Comparison of ENCODE assay signal across 28 mouse cellular contexts in the genomic region with DNA sequence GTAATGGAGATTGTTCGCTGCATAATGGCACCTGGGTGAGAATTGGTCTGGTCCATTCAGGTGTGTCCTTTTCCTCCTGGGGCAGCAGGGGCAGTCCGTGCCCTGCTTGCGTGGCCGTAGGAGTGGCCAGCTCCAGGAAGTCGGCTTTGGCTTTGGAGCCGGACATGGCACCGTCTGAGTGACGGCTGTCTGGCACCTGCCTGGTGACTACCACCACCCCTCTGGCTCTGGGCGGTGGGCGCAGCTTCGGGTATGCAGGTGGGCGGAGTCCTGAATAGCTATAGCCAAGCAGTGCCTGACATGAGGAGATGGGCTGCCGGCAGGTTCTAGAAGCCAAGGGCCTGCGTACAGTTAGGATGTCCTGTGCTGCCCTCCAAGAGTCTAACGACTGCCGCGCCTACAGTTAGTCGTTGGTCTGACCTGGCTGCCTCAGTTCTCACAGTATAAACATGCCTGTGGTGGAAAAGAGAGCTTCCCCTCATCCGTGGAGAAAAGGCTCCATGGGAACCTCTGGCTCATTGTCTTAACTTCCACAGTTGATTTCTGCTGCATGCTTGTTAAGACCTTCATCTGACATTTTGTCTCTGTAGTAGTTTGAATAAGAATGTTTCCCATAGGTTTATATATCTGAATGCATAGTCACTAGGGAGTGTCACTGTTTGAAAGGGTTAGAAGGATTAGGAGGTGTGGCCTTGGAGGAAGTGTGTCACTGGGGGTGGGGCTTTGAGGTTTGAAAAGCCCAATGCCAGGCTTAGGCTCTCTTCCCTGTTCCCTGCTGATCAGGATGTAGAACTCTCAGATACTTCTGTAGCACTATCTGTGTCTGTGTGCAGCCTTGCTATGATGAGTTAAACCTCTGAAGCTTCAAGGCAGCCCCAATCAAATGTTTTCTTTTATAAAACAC. TPM values are rescaled to one million over a fixed set of nuclear protein-coding genes. Genes with fewer than 3 reads are reported as not detected.
DNase-seq lines count a peak whose midpoint lies in the region; ATAC-seq and TF ChIP-seq lines count a peak whose summit lies in the region.
"Had no signal": no experiment of that assay in that cellular context is flagged by ENCODE, and none has a peak within 500 bp of the region (broad histone marks: within the 10 kb centered on the region; RNA-seq: fewer than 3 reads in every experiment).

No protein-coding gene starts in this region.

- no peak overlapping the region for H3K9ac ChIP-seq in kidney, postnatal 0 days (ENCODE audit: low read depth, low read length)
- no peak overlapping the region for H3K9ac ChIP-seq in kidney, embryonic 14.5 days (ENCODE audit: low read depth, low read length)
- 0 out of 2 replicates have a peak overlapping the region, but pooled peaks have one; percentile 43 for H3K9ac ChIP-seq in ES-E14 (ENCODE audit: insufficient read depth, low read depth, low read length, poor library complexity, severe bottlenecking)
- no peak overlapping the region for H3K9ac ChIP-seq in liver, embryonic 14.5 days (replicated peaks)
- H3K9ac ChIP-seq in forebrain, embryonic 14.5 days (ENCODE audit: low read length): no peak overlapping the region
- H3K9ac ChIP-seq: forebrain, embryonic 13.5 days; limb, embryonic 13.5 days; lung, embryonic 14.5 days; midbrain, embryonic 15.5 days; neural tube, embryonic 13.5 days had no signal

- no peak for DNase-seq in kidney, postnatal 0 days (ENCODE audit: low spot score)
- DNase-seq in B cell, adult 2 months: peak; percentile 6 to 14
- DNase-seq in ES-E14 (ENCODE audit: low read depth, low spot score): no peak
- no peak for DNase-seq in liver, embryonic 14.5 days (ENCODE audit: low read depth in 3 of 3, low spot score in 3 of 3)
- DNase-seq in left cerebral cortex, postnatal 36 days (ENCODE audit: low spot score in 2 of 2): no peak
- no peak for DNase-seq in forebrain, embryonic 14.5 days (ENCODE audit: low spot score)
- no peak for DNase-seq in left cerebral cortex, postnatal 25 days (ENCODE audit: low spot score in 2 of 2)
- DNase-seq: adrenal gland, postnatal 10 days; cerebellum, adult 18-20 months; cerebellum, postnatal 25 days; kidney, adult 9 months; layer of hippocampus, postnatal 36 days; lung, embryonic 14.5 days; retina, postnatal 1 day; right cerebral cortex, postnatal 25 days; spleen, adult 18-20 months had no signal

- TF ChIP-seq CTCF in kidney, postnatal 0 days (IDR thresholded peaks at IDR 0.05; ENCODE audit: low read depth): no peak
- TF ChIP-seq CTCF in liver, embryonic 14.5 days (IDR thresholded peaks at IDR 0.05; ENCODE audit: low read depth): no peak

- no peak overlapping the region for H3K4me2 ChIP-seq in kidney, postnatal 0 days (ENCODE audit: low read length)
- no peak overlapping the region for H3K4me2 ChIP-seq in kidney, embryonic 14.5 days (replicated peaks; ENCODE audit: low read depth, low read length)
- H3K4me2 ChIP-seq in liver, embryonic 14.5 days (ENCODE audit: low read depth): no peak overlapping the region
- no peak overlapping the region for H3K4me2 ChIP-seq in forebrain, embryonic 14.5 days (ENCODE audit: low read length)
- H3K4me2 ChIP-seq: forebrain, embryonic 13.5 days; limb, embryonic 13.5 days; lung, embryonic 14.5 days; midbrain, embryonic 15.5 days; neural tube, embryonic 13.5 days had no signal

- ATAC-seq in kidney, postnatal 0 days (replicated peaks; ENCODE audit: low FRiP score, low read depth): 0 out of 2 replicates have a peak, but pooled peaks have one; percentile 46
- no peak for ATAC-seq in kidney, embryonic 14.5 days (ENCODE audit: low FRiP score, low TSS enrichment)
- ATAC-seq in liver, embryonic 14.5 days (ENCODE audit: insufficient read depth): peak; percentile 57; the same call in 1 of the 2 replicates
- ATAC-seq in forebrain, embryonic 14.5 days: no peak
- ATAC-seq: activated CD4-positive, CD25-positive, alpha-beta regulatory T cell, adult 4 months; forebrain, embryonic 13.5 days; hindbrain, embryonic 16.5 days; intestine, embryonic 16.5 days; midbrain, embryonic 15.5 days; Patski had no signal

- no peak overlapping the region for H3K4me3 ChIP-seq in kidney, postnatal 0 days (replicated peaks; ENCODE audit: low read depth, low read length)
- no peak overlapping the region for H3K4me3 ChIP-seq in kidney, embryonic 14.5 days (ENCODE audit: low read length)
- H3K4me3 ChIP-seq in ES-E14 (ENCODE audit: insufficient read depth in 1 of 2, low read depth in 1 of 2, low read length in 2 of 2, poor library complexity in 1 of 2, severe bottlenecking in 1 of 2): peak overlapping the region; percentile 26 to 68
- H3K4me3 ChIP-seq in liver, embryonic 14.5 days (ENCODE audit: insufficient read depth in 1 of 2, low read depth in 2 of 2, low read length in 2 of 2): no peak overlapping the region
- no peak overlapping the region for H3K4me3 ChIP-seq in forebrain, embryonic 14.5 days (ENCODE audit: low read depth, low read length)
- H3K4me3 ChIP-seq: forebrain, embryonic 13.5 days; heart, embryonic 10.5 days; hindbrain, embryonic 10.5 days; layer of hippocampus, adult 2 months; limb, embryonic 13.5 days; midbrain, embryonic 15.5 days; neural tube, embryonic 13.5 days had no signal

- no peaks in the 10 kb centered on the region for H3K27me3 ChIP-seq in kidney, postnatal 0 days (ENCODE audit: insufficient read depth, low read length)
- H3K27me3 ChIP-seq in kidney, embryonic 14.5 days (ENCODE audit: control insufficient read depth, insufficient read depth, low read length): no peaks in the 10 kb centered on the region
- no peaks in the 10 kb centered on the region for H3K27me3 ChIP-seq in liver, embryonic 14.5 days (ENCODE audit: control insufficient read depth, insufficient read depth, low read length)
- H3K27me3 ChIP-seq in forebrain, embryonic 14.5 days (replicated peaks; ENCODE audit: control insufficient read depth, insufficient read depth, low read length): no peaks in the 10 kb centered on the region
- H3K27me3 ChIP-seq: forebrain, embryonic 13.5 days; limb, embryonic 13.5 days; midbrain, embryonic 15.5 days; neural tube, embryonic 13.5 days; Patski had no signal

- H3K9me3 ChIP-seq in kidney, postnatal 0 days (replicated peaks; ENCODE audit: low read length): no peaks in the 10 kb centered on the region
- H3K9me3 ChIP-seq in kidney, embryonic 14.5 days (ENCODE audit: control insufficient read depth, low read length): no peaks in the 10 kb centered on the region
- H3K9me3 ChIP-seq in ES-E14 (ENCODE audit: control insufficient read depth, insufficient read depth, low read depth, low read length): no peaks in the 10 kb centered on the region
- H3K9me3 ChIP-seq in liver, embryonic 14.5 days (ENCODE audit: control insufficient read depth, low read length): no peaks in the 10 kb centered on the region
- H3K9me3 ChIP-seq in forebrain, embryonic 14.5 days (replicated peaks; ENCODE audit: control insufficient read depth, low read length): no peaks in the 10 kb centered on the region
- H3K9me3 ChIP-seq: forebrain, embryonic 13.5 days; heart, embryonic 10.5 days; hindbrain, embryonic 10.5 days; limb, embryonic 13.5 days; midbrain, embryonic 15.5 days; neural tube, embryonic 13.5 days had no signal

- in situ Hi-C loops in ES-E14 (cut with MboI; ENCODE audit: low sequenced_read_pairs in 2 of 2, unreplicated experiment in 2 of 2): no loop called here

- no peaks in the 10 kb centered on the region for H3K4me1 ChIP-seq in kidney, postnatal 0 days (replicated peaks; ENCODE audit: insufficient read depth, low read length)
- no peaks in the 10 kb centered on the region for H3K4me1 ChIP-seq in kidney, embryonic 14.5 days (ENCODE audit: control insufficient read depth, insufficient read depth, low read length)
- H3K4me1 ChIP-seq in ES-E14 (ENCODE audit: control insufficient read depth in 2 of 2, insufficient read depth in 2 of 2, low read length in 2 of 2, poor library complexity in 1 of 2): peaks cover 4 to 12% of the 10 kb centered on the region in 2 experiments; a peak in 2 of 4 replicates
- H3K4me1 ChIP-seq in liver, embryonic 14.5 days (replicated peaks; ENCODE audit: control insufficient read depth in 2 of 2, insufficient read depth in 2 of 2, low read length in 1 of 2): 0 out of 4 replicates have a peak, but pooled peaks cover 0 to 2% of the 10 kb centered on the region in 2 experiments
- H3K4me1 ChIP-seq in forebrain, embryonic 14.5 days (ENCODE audit: control insufficient read depth, insufficient read depth, low read length): no peaks in the 10 kb centered on the region
- H3K4me1 ChIP-seq: forebrain, embryonic 13.5 days; heart, embryonic 10.5 days; hindbrain, embryonic 10.5 days; limb, embryonic 13.5 days; midbrain, embryonic 15.5 days; neural tube, embryonic 13.5 days had no signal

- intact Hi-C loops in left cerebral cortex, postnatal 36 days (cut with DNase I): no loop called here
- intact Hi-C loops in left cerebral cortex, postnatal 25 days (cut with DNase I): no loop called here

- H3K27ac ChIP-seq in kidney, postnatal 0 days: no peak overlapping the region
- H3K27ac ChIP-seq in kidney, embryonic 14.5 days (ENCODE audit: low read depth, low read length): no peak overlapping the region
- no peak overlapping the region for H3K27ac ChIP-seq in ES-E14 (ENCODE audit: insufficient read depth, low read depth, low read length, poor library complexity, severe bottlenecking)
- H3K27ac ChIP-seq in liver, embryonic 14.5 days: no peak overlapping the region
- H3K27ac ChIP-seq in forebrain, embryonic 14.5 days (ENCODE audit: low read depth, low read length): no peak overlapping the region
- H3K27ac ChIP-seq: forebrain, embryonic 13.5 days; heart, embryonic 10.5 days; hindbrain, embryonic 10.5 days; layer of hippocampus, adult 2 months; limb, embryonic 13.5 days; midbrain, embryonic 15.5 days; neural tube, embryonic 13.5 days had no signal

- no peak for TF ChIP-seq EP300 in liver, embryonic 14.5 days (IDR thresholded peaks at IDR 0.05; ENCODE audit: low read depth)

- H3K36me3 ChIP-seq in kidney, postnatal 0 days (ENCODE audit: insufficient read depth, low read length): 0 out of 2 replicates have a peak, but pooled peaks cover 3% of the 10 kb centered on the region
- H3K36me3 ChIP-seq in kidney, embryonic 14.5 days (ENCODE audit: control insufficient read depth, insufficient read depth, low read length): peaks cover 3% of the 10 kb centered on the region; the same call in 1 of the 2 replicates
- no peaks in the 10 kb centered on the region for H3K36me3 ChIP-seq in ES-E14 (ENCODE audit: control insufficient read depth, insufficient read depth, low read length, poor library complexity, severe bottlenecking)
- H3K36me3 ChIP-seq in liver, embryonic 14.5 days (replicated peaks; ENCODE audit: control insufficient read depth, insufficient read depth, low read depth): no peaks in the 10 kb centered on the region
- H3K36me3 ChIP-seq in forebrain, embryonic 14.5 days (ENCODE audit: control insufficient read depth, insufficient read depth, low read length): no peaks in the 10 kb centered on the region
- H3K36me3 ChIP-seq: midbrain, embryonic 15.5 days had no signal

- 86% methylated on average over 19 of the region's 19 CpGs for WGBS in kidney, postnatal 0 days
- WGBS in kidney, embryonic 14.5 days: 85% methylated on average over 19 of the region's 19 CpGs
- 85% methylated on average over 19 of the region's 19 CpGs for WGBS in liver, embryonic 14.5 days (ENCODE audit: insufficient replicate concordance)
- WGBS in forebrain, embryonic 14.5 days: 89% methylated on average over 19 of the region's 19 CpGs

RNA-seq across cellular contexts. Expression of gene Phkb, which starts 13.7 kb away (rescaled TPM):
- polyA plus RNA-seq in kidney, postnatal 0 days (2015; fragmentation: Nextera tagmentation; extraction: Ambion mirVana): 43.3 and 44.8 TPM in 2 replicates
- 72.4 and 73.8 TPM in 2 replicates for polyA plus RNA-seq in kidney, embryonic 14.5 days (2014; fragmentation: Nextera tagmentation; extraction: Ambion mirVana)
- 28.1 and 35.6 TPM in 2 replicates for total RNA-seq in ES-E14 (2012; rRNA removed)
- 3.1 and 4.7 TPM in 2 replicates for polyA plus RNA-seq in liver, embryonic 14.5 days (2012; rRNA removed)
- polyA plus RNA-seq in liver, embryonic 14.5 days (2014; fragmentation: Nextera tagmentation; extraction: Ambion mirVana): 10.7 and 13.3 TPM in 2 replicates
- 10 to 100 TPM; 37.3 to 44.9 TPM for total RNA-seq in left cerebral cortex, postnatal 36 days (2021)
- 33.1 and 34.1 TPM in 2 replicates for polyA plus RNA-seq in forebrain, embryonic 14.5 days (2014; fragmentation: Nextera tagmentation; extraction: Ambion mirVana)
- 10 to 100 TPM; 33.4 to 38.0 TPM for total RNA-seq in left cerebral cortex, postnatal 25 days (2021)

RNA-seq across cellular contexts. Expression of gene Itfg1, which starts 13.8 kb away (rescaled TPM):
- 86.5 and 88.1 TPM in 2 replicates for polyA plus RNA-seq in kidney, postnatal 0 days (2015; fragmentation: Nextera tagmentation; extraction: Ambion mirVana)
- polyA plus RNA-seq in kidney, embryonic 14.5 days (2014; fragmentation: Nextera tagmentation; extraction: Ambion mirVana): 67.0 and 90.0 TPM in 2 replicates
- 38.2 and 40.2 TPM in 2 replicates for total RNA-seq in ES-E14 (2012; rRNA removed)
- polyA plus RNA-seq in liver, embryonic 14.5 days (2012; rRNA removed): 7.1 and 8.9 TPM in 2 replicates
- 24.2 and 26.7 TPM in 2 replicates for polyA plus RNA-seq in liver, embryonic 14.5 days (2014; fragmentation: Nextera tagmentation; extraction: Ambion mirVana)
- total RNA-seq in left cerebral cortex, postnatal 36 days (2021): 100 to 1,000 TPM; 165 to 176 TPM
- polyA plus RNA-seq in forebrain, embryonic 14.5 days (2014; fragmentation: Nextera tagmentation; extraction: Ambion mirVana): 173 and 191 TPM in 2 replicates
- 100 to 1,000 TPM; 177 to 183 TPM for total RNA-seq in left cerebral cortex, postnatal 25 days (2021)

Comparison
In these comparisons a context has a peak if more than half of its experiments do, and no peak if none do; other contexts are left out.
1. ATAC-seq: peak in kidney, postnatal 0 days (single experiment) and liver, embryonic 14.5 days (single experiment); none in kidney, embryonic 14.5 days (single experiment) and forebrain, embryonic 14.5 days (single experiment).
2. DNase-seq: peak in B cell, adult 2 months (2 of 2); none in kidney, postnatal 0 days (single experiment), ES-E14 (single experiment), liver, embryonic 14.5 days (0 of 3), left cerebral cortex, postnatal 36 days (0 of 2), forebrain, embryonic 14.5 days (single experiment) and left cerebral cortex, postnatal 25 days (0 of 2).
3. H3K4me3 ChIP-seq: peak in ES-E14 (2 of 2); none in kidney, postnatal 0 days (single experiment), kidney, embryonic 14.5 days (single experiment), liver, embryonic 14.5 days (0 of 2) and forebrain, embryonic 14.5 days (single experiment).